Mouse (Mus musculus): ENCODE measurements around the gene Speg. TPM values are rescaled to one million over a fixed set of nuclear protein-coding genes. Genes with fewer than 3 reads are reported as not detected.

The Speg gene
- total RNA-seq, 2 experiments from 2014 or later: 104 to 112 TPM

DNA sequence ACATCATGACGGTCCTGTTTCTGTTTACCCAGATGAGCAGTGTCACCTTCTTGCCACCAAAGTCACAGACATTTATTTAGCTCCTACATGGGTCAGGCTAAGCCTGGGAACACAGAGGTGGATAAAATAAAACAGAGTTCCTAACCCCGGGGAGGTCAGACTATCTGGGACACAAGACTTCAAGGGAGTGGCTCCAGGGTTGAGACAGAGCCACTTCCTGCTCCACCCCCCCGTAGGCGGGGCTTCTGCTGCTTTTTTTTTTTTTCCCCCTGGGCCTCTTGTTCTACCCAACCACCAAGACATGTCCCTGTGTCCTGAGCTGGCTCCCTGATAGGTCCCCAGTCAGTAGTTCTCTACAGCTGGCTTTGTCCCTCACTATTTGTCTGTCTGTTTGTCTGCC lies 13.3 kb upstream of the Speg start:
- intact Hi-C loops (cut with DNase I): loop anchor here (2.0 kb wide), 1 partner anchor 17 kb away; no protein-coding TSS in a partner anchor
- peak; percentile 69 to 71 for DNase-seq

- no peak for DNase-seq
- intact Hi-C loops (cut with DNase I): no loop called here
These were observed 11.2 kb upstream of the Speg start for GRCm38 (mm10) chr1:75363868-75364267.

DNA sequence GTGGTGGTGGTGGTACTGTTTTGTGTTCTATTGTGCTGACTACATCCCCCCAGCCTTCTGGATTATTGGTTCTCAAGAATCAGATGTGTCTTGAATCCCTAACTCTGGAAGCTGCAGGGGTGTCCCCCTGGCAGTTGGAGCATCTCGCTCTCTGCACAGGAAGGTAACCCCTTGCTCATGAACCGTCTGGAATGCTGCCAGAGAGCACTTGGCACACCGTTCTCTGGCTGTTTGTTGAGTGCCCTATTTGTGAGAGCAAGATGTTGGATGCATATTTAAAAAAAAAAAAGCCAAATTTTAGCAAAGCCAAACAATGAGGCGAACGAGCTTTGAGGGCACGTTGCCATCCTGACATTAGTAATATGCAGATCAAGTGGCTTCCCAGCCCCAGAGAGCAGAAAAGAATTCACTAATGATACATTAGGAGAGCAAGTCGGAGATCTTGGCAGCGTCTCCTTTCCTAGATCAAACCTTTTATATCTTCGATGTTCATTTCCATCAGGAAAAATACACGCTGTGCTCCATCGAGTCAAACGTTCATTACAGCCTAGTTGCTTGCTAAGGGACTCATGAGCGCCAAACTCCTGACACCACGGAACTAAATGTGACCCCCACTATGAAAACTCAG lies 9.5 kb upstream of the Speg start:
- intact Hi-C loops (cut with DNase I): no loop called here
- no peak for DNase-seq

GRCm38 (mm10) chr1:75369360-75369983 lies 5.6 kb upstream of the Speg start:
- peak in 1 of 2 experiments; percentile 33 for DNase-seq
- intact Hi-C loops (cut with DNase I): no loop called here

GRCm38 (mm10) chr1:75369984-75370660 lies 5.0 kb upstream of the Speg start:
- intact Hi-C loops (cut with DNase I): loop anchor here (5.0 kb wide), 1 partner anchor 37 kb away; no protein-coding TSS in a partner anchor
- peak; percentile 81 to 87 for DNase-seq

DNA sequence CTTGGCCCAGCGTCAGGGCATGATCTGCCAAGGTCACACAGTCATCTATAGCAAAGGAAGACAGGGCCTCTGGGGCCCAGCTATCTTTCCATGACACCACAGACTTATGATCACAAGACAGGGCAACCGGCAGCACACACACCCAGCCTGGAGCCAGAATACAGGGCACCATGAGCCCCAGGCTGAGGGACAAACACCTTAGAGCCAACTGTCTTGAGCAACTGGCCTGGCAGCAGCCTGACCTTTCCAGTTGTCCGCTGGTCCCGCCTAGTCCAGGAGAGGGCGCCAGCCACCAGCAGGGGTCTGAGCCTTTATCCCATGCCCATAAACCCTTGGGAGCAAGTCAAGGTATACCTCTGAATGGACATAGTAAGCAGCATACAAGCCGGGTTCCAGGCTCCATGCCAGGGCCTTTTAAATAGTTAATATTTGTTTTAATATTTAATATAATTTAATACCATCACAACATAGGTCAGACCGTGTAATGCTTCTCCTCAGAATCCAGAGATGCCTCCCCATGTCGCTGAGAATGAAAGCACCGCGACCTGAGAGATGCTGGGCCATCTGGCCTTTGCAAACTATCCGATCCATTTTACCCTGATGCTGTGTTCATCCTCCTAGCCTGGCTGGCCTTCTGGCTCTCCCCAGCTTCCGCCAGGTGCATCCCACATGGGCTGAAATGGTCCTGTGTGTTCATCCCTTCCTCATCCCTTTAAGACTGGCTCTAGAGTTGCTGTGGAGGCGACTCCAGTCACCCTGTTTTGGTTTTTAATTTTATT lies 3.6 kb upstream of the Speg start:
- intact Hi-C loops (cut with DNase I): loop anchor here (5.0 kb wide), 1 partner anchor 36 kb away; no protein-coding TSS in a partner anchor

DNA sequence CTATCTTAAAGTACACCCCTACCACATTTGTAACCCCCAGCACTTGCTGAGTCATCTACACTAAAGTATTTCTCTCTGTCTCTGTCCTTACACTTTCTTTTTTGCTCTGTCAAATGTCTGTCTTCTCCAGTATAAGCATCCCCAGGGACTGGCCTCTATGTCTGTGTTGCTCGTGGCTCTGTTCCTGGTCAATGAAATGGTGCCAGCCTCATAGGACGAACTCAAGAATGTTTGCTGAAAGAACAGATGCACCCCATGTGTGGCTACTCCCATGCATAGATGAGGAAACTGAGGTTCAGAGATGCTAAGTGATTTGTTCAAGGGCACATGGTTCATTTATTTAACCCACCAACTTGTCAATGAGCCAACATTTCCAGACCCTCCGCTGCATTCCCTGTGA lies 2.6 kb upstream of the Speg start:
- intact Hi-C loops (cut with DNase I): loop anchor here (5.0 kb wide), 1 partner anchor 35 kb away; no protein-coding TSS in a partner anchor
- DNase-seq: no peak

More for the DNA sequence above, 3.6 kb upstream of the Speg start:
- DNase-seq: peak; percentile 88 to 89

- intact Hi-C loops (cut with DNase I): loop anchor here (5.0 kb wide), 1 partner anchor 34 kb away; no protein-coding TSS in a partner anchor
These were observed 1.8 kb upstream of the Speg start for GRCm38 (mm10) chr1:75373276-75373675.

DNA sequence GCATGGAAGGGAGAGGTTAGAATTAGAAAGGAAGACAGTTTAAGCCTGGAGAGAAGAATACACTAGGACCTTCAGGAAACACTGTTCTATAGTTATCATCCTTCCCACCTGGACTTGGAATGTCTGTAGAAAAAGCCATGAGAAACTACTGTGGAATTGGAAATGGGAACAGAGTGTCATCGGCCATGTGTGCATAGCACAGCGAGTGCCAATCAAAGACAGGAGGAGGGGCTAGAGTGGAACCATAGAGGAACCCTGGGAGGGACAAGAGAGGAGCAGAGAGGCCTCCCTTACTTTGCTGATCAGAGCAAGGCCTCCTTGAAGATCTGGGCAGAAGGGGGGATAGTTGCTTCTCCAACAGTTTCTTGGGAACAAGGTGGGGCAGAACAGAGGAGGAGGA lies 4.1 kb downstream of the Speg start:
- DNase-seq: no peak
- intact Hi-C loops (cut with DNase I): no loop called here

More at GRCm38 (mm10) chr1:75373276-75373675, 1.8 kb upstream of the Speg start:
- no peak for DNase-seq

DNA sequence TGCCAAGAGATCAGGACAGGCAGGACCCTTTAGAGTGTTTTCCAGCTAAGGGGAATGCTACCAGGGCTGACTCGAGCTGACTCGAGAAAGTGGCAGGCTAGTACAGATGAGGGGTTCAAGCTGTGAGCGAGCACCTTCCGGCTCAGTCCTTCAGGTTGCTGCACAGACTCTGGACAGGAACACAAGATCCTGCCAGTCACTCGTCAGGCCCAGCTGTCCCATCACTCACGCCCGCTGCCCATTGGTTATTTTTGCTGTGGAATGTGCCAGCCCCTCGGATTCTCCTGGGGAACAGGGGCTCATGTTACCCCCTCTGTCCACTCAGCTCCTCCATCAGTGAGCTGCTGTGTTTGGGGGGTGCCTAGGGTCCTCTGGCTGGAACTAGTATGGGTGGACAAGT lies 4.8 kb downstream of the Speg start:
- intact Hi-C loops (cut with DNase I): no loop called here
- no peak for DNase-seq

- intact Hi-C loops (cut with DNase I): no loop called here
- no peak for DNase-seq
These were observed 5.9 kb downstream of the Speg start for GRCm38 (mm10) chr1:75380951-75381350.

GRCm38 (mm10) chr1:75381482-75382355 lies 6.6 kb downstream of the Speg start:
- peak in 1 of 2 experiments; percentile 51 for DNase-seq
- intact Hi-C loops (cut with DNase I): no loop called here

- intact Hi-C loops (cut with DNase I): no loop called here
- DNase-seq: peak in 1 of 2 experiments; percentile 36
These were observed 7.4 kb downstream of the Speg start for GRCm38 (mm10) chr1:75382356-75383071.

GRCm38 (mm10) chr1:75384470-75385141 lies 9.5 kb downstream of the Speg start:
- intact Hi-C loops (cut with DNase I): no loop called here
- DNase-seq: no peak

GRCm38 (mm10) chr1:75385142-75385730 lies 10.1 kb downstream of the Speg start:
- intact Hi-C loops (cut with DNase I): no loop called here
- no peak for DNase-seq

DNA sequence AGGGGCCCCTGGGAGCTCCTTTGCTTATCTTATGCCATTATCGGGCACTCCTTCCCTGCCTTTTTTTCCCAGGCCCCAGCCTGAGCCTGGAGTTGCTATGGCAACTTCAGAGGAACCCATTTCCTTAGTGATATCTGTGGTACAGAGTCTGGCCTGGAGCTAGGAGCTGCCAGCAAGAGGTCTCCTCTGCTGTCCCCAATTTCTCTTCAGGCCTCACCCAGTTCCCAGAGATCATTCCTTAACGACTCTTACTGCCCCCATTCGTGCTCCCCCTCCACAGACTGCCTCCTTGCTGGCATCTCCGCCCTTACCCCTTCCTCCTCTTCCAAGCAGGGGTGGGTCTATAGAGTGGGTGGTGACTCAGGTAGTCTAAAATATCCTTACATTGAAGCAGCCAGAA lies 11.1 kb downstream of the Speg start:
- DNase-seq: no peak
- intact Hi-C loops (cut with DNase I): no loop called here

DNA sequence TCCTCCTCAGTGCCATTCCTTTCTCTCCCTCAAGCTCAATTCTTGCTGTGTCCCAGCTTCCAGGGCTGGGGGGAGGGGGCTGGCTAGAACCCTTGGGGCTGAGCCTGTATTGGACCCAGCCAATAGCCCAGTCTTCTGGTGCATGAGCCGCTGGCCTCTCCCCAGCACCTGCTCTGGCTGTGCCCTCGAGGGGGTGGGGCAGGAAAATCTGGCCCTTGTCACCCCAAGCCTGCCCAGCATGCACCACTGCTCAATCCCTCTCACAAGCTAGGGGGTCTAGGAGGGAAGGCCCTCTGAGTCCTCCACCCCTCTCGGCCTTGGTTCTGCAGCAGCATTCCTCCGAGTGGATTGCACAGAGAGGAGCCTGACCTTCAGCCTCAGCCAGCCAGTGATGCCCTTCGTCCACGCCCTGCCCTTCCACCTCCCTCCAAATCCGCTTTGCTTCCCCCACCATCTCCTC lies 12.4 kb downstream of the Speg start:
- intact Hi-C loops (cut with DNase I): no loop called here
- peak; percentile 61 to 63 for DNase-seq

Measured in heart, postnatal 10 days (tissue).